Mouse (Mus musculus): ENCODE results near the gene Rexo5.
A peak's percentile ranks its signal among the peaks of the same experiment; 100 is the strongest.

Rexo5 gene

DNA sequence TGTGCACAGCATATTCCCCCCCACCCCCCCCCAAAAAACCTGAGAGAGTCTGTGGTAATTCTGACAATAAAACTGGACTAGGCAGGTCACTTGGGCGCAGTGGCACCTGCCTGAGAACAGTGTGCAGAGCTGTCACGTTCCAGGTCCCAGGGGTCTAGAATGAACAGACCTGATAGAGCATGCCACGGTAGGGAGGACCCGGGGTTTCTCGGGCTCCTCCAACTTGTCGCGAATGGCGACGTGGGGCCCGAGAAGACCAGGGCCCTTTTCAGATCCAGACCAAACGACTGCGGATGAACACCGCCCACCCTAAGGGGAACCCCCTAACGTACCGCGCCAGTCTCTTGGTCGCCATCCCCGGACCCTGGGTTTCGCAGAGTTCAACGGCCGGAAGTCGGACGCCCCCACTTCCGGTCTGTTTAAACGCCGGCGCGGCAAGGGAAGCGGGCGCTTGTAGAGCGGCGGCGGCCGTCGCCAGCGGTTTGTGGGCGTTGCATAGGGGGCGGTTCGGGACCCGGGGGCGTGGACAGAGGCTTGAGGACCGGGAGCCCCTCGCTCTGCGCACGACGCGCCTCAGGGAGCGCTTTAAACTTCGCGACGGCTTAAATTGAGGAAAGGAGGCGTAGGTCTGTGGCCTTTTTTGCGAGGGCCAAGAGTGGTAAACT lies at the start of gene Rexo5, which contains the start of gene Eri2:
Gene Rexo5, plus strand, starts transcription at position 421 of the 665 bp plus-strand sequence.
Gene Eri2, minus strand, starts transcription at position 473 of the 665 bp plus-strand sequence.
- DNase-seq (ENCODE audit: low spot score in 2 of 2) = peak; percentile 23 to 54

DNA sequence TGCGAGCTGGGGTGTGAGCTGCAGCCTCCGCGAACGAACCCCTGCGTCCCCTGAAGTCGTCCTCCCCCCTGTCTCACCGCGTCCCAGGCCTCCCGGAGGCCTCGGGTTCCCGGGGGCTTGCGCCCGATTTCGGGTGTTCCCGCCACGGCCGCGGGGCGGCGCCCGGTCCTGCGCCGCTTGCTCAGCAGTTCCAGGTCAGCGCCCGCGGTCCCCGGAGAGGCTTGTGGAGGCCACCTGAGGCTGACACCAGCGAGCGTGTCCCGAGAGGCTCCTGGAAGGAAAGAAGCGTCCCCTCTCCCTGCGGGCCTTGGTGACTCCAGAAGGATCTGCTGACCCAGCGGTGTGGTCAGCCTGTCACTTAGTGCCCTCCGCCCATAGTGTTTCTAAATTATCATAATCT lies 49.5 kb upstream of the Rexo5 start:
- no peak for DNase-seq (ENCODE audit: low spot score in 2 of 2)

DNA sequence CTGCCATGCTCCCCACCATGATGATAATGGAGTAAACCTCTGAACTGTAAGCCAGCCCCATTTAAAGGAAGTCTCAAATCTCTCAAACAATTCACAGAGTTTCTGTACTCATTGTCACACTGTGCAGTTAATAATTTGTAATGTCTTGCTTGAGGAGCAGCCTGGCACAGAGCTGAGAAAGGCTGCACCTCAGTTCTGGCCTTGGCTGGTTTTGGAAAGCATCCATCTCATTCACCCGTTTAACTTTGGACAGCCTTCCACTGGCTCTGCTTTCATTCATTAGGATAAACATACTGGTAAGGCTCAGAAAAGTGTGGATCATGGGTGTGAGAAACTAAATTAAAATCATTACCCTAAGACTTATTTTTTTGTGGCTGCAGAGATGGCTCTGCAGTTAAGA lies 47.9 kb upstream of the Rexo5 start:
- no peak for DNase-seq (ENCODE audit: low spot score in 2 of 2)

DNA sequence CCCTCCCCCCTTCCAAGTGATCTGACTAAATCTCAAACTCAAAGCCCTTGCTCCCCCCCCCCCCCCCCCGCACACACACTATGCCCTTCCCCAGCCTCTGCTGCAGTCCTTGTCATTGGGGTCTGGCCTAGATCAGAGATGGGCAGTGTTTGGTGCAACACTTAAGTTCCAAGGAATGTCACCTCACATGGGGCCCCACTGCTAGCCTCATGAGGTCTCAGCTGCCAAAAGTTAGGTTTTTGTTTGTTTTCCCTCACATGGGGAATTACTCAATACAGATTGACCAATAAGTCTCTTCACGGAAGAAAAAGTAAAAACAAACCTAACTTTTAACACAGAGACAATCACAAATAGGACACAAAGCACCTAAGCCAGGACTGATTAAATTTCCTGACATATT lies 45.0 kb upstream of the Rexo5 start:
- no peak for DNase-seq (ENCODE audit: low spot score in 2 of 2)

DNA sequence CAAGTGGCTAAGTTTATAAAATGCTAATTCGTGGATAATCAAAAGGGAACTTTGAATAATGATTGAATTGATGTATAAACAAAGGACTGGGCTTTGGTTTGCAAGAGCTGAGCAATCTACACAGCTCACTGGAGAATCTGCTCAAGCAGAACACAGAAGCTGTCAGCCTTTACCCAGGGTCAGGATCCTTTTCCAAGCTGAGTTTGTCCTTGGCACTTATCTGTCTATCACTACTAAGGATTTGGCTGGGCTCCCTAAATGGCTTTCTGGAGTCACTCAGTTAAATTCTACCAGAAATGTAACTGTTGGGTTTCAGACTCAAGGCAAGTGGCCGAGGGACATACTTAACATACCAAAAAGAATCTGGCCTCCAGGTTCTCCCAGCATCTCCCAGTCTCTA lies 43.9 kb upstream of the Rexo5 start:
- no peak for DNase-seq (ENCODE audit: low spot score in 2 of 2)

DNA sequence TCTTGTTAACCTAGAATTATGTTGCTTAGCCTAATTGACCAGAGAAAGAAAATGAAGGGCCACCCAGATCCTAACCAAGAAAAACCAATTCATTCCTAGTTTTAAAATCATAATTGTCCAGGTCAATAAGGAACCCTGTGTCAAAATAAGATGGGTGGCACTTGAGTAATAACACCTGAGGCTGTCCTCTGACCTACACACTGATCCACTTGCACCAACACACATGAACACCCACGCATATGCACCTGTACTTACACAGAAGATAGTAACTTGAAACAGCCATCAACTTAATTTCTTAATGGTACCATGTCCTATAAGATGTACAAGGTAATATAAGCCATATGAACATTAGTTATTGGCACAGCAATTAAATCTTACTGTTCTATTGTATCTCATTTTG lies 40.1 kb upstream of the Rexo5 start:
- DNase-seq (ENCODE audit: low spot score in 2 of 2) = no peak

DNA sequence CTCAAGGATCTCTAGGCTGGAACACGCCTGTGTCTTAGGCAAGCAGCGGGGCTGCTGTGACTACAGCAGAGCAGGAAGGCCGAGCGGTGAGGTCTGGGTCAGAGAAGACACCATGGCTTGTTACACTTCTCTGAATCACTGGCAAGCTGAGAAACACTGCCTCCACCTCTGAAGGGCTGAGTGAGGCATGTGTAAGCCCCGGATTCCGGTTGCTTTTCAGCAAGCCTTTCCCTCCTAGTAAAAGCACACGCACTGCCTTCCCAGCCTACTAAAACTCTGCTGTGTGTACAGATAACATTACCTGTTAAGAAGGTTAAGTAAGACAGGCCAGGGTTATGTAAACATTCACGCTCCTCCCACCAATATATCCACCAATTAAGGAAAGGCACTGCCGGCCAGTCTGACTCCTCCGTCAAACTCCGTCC lies 33.3 kb upstream of the Rexo5 start, which contains the start of gene Acsm3:
Gene Acsm3, plus strand, starts transcription at position 397 of the 425 bp plus-strand sequence.
- no peak for DNase-seq (ENCODE audit: low spot score in 2 of 2)

DNA sequence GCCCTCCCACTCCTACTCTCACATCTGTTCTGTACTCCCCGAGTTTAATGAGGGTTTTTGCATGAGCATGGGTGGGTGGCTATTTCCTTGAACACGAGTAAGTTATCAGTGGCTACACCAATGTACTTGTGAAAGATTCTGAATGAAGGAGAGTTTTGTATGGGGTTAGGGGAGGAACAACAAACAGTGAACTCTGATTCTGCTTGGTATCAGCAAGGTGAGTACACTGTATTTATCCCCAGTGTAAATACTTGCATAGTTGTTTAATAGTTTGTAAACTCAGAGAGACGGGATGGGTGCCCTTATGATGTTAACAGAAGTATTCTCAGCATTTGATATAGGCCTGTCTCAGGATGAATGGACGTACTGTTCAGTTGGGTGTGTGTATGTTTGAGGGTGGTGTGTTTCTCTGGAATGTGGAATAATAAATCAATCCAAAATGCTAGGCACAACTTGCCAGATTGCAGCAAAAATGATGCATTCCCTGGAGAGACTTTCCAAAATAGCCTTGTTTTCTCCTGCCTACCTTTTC lies 31.6 kb upstream of the Rexo5 start:
- no peak for DNase-seq (ENCODE audit: low spot score in 2 of 2)

DNA sequence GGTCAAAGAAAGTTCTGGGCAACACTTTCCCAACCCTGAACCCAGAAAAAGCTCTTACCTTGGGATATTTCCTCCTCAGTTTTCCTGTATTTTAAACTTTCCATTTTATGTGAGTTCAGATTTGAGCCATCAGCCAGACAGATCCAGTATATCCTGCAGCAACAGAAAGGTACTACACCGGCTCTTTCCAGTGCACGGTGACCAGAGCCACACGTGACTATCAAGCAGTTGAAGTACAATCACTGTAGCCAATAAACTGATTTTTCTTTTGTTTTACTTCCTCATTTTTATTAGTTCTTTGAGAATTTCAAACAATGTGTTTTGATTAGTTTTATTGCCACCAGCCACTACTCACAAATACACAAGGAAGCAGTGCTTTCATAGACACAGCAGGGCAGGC lies 29.4 kb upstream of the Rexo5 start:
- DNase-seq (ENCODE audit: low spot score in 2 of 2) = no peak

DNA sequence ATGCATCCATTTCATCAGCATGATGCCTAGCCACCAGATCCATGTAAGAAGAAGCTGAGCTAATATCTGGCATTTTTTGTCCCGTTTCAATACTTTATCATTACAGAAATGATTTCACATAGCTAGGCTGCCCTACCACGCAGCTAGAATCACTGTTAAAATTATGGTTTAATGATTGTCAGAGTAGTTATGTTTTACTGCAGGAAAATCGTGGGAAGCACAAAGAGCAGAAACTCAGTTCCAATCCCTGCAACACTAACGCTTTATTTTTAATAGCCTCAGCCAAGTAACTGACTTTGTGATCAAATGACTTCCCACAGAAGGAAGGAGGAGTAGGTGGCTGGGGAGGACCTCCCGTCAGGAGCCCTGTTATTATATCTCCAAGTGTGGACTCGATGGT lies 26.8 kb upstream of the Rexo5 start:
- DNase-seq (ENCODE audit: low spot score in 2 of 2) = no peak

DNA sequence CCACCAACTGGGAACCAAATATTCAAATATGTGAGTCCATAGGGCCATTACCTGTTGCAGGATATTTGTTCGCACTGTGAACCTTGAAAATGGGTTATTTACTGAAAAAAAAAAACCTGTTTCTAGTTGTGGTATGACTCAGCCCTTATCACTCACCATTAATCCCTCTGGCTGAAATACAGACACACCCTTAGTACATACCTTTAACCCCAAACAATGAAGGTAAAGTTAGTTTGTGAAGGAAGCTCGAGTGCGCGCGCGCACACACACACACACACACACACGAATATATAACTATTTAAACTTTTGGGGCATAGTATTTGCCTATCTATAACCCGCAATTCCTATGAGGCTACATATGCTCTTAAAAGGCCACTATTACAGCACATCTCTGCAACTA lies 23.9 kb upstream of the Rexo5 start:
- DNase-seq (ENCODE audit: low spot score in 2 of 2) = no peak

DNA sequence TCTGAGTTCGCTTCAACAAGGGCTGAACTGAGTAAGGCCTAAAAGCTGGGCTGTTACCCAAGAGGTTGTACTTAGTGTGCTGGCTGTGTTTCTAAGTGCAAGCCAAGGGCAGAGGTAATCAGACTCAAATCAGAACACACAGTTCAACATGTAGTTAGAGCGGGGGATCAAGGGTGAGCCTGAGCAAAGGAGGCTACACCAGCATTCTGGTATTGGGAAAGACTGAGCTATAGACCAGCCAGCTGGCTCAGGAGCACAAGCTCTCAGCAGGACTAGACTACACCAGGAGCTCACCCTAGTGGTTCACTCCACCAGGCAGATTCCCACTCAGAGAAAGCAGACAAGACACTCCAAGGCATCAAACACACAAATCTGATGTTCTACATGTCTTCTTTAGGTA lies 10.4 kb upstream of the Rexo5 start:
- no peak for DNase-seq (ENCODE audit: low spot score in 2 of 2)

DNA sequence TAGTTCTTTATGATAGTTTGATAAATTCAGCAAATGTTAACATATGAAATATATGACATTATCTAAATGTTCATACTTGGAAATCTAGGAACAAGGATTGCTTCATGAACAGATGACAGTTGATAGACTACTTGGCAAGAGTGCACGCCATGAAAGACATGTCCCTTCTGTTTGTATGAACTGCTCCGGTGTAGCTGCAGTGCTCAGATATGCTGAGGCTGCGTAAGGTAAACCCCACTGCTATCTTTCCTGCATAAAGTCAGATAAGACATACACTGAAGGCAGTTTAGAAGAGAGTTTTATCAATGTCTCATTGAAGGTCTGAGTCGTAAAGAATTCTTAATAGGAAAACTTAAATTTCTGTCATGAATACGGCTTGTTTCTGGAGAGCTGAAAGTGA lies 8.9 kb upstream of the Rexo5 start:
- no peak for DNase-seq (ENCODE audit: low spot score in 2 of 2)

DNA sequence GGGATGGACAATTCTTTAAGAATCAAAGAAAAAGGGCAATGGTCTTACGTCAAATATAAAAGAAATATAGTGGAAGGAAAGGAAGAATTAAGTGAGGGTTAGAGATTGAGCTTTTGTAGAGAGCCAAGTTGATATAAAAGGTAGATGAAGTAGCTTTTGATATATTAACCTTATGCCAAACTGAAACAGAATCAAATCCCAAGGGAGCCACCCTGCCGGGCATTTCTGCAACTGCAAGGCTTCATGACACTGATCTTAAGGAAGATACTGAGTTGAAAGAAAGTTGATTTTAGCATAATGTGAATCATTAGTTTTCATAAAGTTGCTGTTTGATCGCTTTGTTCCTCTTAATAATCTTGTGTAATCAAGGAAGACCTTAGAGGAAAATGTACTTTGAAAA lies 4.8 kb upstream of the Rexo5 start:
- no peak for DNase-seq (ENCODE audit: low spot score in 2 of 2)

DNA sequence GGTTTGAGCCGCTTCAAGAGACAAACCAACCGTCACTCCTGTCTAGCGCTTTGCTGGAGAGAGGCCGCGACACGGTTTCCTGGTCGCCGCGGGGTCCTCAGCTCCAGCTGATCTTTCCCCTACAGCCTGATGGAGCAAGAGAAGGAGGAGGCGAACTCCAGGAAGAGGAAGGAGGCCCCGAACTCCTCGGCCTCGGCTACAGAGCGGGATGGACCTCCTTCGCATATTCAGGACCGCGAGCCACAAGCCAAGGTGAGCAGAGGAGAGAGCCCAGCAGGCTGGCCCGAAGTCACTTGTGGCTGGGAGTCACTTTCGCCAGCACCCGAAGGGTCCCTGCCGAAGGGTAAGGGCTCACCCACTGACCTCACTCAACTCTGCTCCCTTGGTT lies 439 bp downstream of the Rexo5 start:
- DNase-seq (ENCODE audit: low spot score in 2 of 2) = no peak

DNA sequence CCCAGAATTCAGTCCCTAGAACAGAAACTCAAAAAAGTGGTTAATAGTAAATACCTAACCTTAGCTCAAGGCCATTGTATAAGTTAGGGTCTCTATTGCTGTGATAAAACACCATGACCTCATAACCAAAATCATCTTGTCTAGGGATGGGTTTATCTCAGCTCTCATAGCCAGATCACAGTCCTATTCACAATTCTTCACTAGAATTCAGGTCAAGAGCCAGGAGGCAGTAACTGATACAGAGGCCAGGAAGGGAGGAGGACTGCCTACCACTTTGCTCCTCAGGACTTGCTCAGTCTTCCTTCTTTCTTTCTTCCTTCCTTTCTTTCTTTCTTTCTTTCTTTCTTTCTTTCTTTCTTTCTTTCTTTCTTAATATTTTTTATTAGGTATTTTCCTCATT lies 1.5 kb downstream of the Rexo5 start:
- DNase-seq (ENCODE audit: low spot score in 2 of 2) = no peak

DNA sequence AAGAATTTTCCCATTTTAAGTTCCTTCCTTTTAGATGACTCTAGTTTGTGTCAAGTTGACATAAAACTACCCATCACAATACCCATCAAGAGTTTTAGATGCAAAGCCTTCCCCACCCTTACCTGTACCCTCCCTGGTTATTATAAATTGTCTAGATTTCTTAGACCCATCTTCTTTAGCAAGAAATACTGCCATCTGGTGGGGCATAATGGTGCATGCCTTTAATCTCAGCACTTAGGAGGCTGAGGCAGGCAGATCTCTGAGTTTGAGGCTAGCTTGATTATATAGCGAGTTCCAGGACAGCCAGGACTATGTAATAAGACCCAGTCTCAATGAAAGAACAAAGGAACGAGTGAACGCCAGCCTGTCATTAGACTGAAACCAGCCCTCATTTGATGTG lies 6.7 kb downstream of the Rexo5 start:
- no peak for DNase-seq (ENCODE audit: low spot score in 2 of 2)

DNA sequence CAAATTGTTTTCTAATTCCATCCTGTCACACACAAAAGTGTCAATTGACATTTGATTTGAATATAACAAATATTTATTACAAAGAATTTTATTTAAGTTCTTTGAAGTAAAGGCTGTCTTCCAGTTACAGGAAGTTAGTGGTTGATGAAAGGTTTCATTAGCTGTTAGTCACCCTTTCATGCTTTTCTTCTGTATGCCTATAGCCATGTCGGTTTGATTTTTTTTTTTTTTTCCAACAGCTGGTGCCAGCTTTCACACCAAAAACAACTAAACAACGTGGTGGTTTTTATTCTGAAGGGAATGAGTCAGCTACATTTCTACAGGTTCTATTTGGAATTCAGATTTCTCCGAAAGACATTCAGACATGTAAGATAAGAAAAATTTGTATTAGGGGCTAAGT lies 7.2 kb downstream of the Rexo5 start:
- no peak for DNase-seq (ENCODE audit: low spot score in 2 of 2)

DNA sequence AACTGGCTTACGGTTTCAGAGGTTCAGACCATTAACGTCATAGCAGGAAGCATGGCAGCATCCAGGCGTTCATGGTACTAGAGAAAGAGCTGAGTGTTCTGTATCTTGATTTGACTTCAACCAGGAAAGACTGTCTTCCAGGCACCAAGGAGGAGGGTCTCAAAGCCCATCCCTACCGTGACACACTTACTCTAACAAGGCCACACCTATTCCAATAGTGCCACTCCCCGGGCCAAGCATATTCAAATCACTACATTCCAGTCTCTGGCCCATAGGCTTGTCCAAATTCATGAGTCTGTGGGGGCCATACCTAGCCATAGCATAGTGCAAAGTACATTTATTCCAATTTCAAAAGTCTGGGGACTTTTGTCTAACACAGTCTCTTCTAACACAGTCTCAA lies 13.6 kb downstream of the Rexo5 start:
- no peak for DNase-seq (ENCODE audit: low spot score in 2 of 2)

DNA sequence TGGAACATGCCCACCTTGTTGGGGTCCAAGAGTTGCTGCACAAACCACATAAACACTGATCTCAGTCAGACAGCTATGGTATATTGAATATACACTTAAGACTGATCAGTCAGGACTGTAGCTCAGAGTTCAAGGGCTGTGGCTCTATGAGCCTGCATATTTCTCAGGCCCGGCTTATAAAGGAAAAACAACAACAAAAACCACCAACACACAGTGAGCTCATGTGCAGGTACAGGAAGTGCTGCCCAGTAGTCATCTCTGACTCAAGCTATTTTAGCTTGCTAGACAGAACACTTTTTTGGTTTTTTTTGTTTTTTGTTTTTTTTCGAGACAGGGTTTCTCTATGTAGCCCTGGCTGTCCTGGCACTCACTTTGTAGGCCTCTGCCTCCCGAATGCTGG lies 14.9 kb downstream of the Rexo5 start:
- DNase-seq (ENCODE audit: low spot score in 2 of 2) = no peak

DNA sequence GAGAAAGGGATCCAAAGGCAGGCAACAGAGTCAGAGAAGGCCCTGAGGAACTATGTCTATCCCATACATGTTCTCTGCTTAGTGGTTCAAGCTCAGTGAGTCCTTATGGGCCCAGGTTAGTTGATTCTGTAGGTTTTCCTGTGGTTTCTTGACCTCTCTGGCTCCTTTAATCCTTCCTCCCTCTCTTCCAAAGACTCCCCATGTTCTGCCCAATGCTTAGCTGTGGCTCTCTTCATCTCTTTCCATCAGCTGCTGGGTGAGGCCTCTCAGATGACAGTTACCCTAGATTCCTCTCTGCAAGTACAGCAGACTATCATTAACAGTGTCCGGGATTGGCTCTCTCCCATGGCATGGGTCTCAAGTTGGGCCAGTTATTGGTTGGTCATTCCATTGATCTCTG lies 41.6 kb downstream of the Rexo5 start:
- no peak for DNase-seq (ENCODE audit: low spot score in 2 of 2)

DNA sequence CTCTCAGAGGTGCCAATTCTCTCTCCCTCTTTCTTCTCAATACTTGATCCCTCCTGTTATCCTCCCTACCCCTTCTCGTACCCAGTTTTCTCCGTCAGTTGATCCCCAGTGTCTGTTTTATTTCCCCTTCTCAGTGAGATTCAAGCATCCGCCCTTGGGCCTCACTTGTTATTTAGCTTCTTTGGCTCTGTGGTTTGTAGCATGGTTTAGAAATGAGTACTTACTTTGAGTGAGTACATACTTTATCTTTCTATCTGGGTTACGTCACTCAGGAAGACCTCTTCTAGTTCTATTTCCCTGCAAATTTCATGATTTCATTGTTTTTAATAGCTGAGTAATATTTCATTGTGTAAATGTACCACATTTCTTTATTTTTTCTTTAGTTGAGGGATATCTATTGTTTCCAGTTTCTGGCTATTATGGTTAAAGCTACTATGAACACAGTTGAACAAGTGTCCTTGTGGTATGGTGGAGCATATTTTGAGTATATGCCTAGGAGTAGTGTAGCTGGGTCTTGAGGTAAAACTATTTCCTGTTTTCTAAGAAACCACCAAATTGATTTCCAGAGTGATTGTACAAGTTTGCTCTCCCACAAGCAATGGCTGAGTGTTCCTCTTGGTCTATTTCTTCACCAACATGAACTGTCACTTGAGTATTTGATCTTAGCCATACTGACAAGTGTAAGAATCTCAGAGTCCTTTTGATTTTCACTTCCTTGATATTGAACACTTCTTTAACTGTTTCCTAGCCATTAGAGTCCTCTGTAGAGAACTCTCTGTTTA lies 42.4 kb downstream of the Rexo5 start:
- DNase-seq (ENCODE audit: low spot score in 2 of 2) = no peak

DNA sequence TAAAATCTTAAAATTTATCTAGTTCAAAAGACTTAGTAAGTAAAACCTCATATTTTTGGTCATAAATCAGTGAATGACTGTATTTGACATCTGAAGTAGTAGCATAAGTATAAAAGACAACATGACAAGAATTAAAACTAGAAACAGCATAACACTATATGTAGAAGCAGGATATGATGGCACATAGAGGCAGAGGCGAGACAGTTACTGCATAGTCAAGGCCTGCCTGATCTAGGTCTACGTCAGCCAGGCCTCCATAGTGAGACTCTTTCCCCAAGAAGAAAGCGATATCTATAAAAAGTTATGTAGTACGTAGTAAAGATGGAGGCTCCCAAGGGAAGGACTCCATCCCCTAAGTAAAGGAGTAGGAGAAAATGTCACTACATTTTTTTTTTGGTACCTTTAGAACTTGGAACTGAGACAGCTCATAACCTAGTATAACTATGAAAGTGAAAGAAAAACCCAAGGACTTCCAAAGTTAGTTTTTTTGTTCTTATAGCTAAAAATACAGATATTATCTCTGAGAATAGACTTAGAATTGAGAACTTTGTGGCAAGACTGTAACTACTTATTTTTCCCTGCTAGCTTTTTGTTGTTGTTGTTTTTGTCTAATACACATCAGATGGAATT lies 48.1 kb downstream of the Rexo5 start:
- no peak for DNase-seq (ENCODE audit: low spot score in 2 of 2)

All from right cerebral cortex, postnatal 36 days (tissue).